ENCODE assay signal across 8 mouse cellular contexts in the genomic region with DNA sequence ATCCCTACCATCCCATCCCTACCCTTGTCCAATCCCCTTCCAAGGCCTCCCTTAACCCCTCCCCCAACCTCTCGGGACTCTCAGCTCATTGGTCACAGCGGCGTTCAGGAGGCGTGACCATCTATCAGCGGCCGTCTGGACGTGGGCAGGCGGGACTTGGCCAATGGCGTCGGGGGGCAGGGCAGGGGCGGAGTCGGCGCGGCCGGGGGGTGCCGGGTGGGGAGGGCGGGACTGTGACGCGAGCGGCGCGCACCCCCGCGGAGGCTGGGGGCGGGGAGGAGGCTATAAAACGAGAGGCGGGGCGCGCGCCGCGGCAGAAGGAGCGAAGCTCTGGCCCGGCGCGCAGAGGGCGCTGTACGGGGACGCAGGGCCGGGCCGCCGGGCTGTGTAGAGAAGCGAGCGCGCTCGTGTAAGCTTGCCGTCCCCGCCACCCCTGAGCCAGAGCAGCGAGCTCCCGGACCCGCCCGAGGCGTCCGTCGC. TPM values are rescaled to one million over a fixed set of nuclear protein-coding genes. Genes with fewer than 3 reads are reported as not detected.
DNase-seq lines count a peak whose midpoint lies in the region; ATAC-seq lines count a peak whose summit lies in the region.

A gene (plus strand): TSS at position 331 of the 480 bp plus-strand sequence.

- peaks cover 19% of the 10 kb centered on the region for H3K79me2 ChIP-seq in macrophage (ENCODE audit: inconsistent target)

- H3K9me3 ChIP-seq in hindbrain, embryonic 16.5 days (ENCODE audit: control insufficient read depth, low read length) = no peaks in the 10 kb centered on the region

- peak within 1 kb of the TSS; percentile 99 for H3K27ac ChIP-seq in hindbrain, embryonic 16.5 days (ENCODE audit: low read depth, low read length)
- H3K27ac ChIP-seq in macrophage = peak within 1 kb of the TSS; percentile 94

- H3K27me3 ChIP-seq in hindbrain, embryonic 16.5 days (replicated peaks; ENCODE audit: control insufficient read depth, insufficient read depth, low read length) = no peaks in the 10 kb centered on the region

- peak; percentile 96 for DNase-seq in T-cell, adult 2 months (ENCODE audit: low spot score)
- peak; percentile 93 to 98 for DNase-seq in cerebellum, postnatal 36 days
- peak; percentile 99 for DNase-seq in gastrocnemius, adult 18-20 months (ENCODE audit: low spot score)
- peak; percentile 98 for DNase-seq in left cerebral cortex, adult 18-20 months (ENCODE audit: low spot score in 2 of 2)
- peak; percentile 99 for DNase-seq in right cerebral cortex, adult 18-20 months
- peak; percentile 92 for DNase-seq in urinary bladder, postnatal 10 days (ENCODE audit: low spot score)

- H3K4me2 ChIP-seq in hindbrain, embryonic 16.5 days (ENCODE audit: low read length) = peak within 1 kb of the TSS; percentile 85

- H3K36me3 ChIP-seq in hindbrain, embryonic 16.5 days (ENCODE audit: control insufficient read depth, insufficient read depth, low read length) = peaks cover 12% of the 10 kb centered on the region
- H3K36me3 ChIP-seq in macrophage (ENCODE audit: inconsistent target) = no peaks in the 10 kb centered on the region

- H3K4me3 ChIP-seq in hindbrain, embryonic 16.5 days (ENCODE audit: low read length) = peak within 1 kb of the TSS; percentile 88
- H3K4me3 ChIP-seq in macrophage (ENCODE audit: inconsistent target) = peak within 1 kb of the TSS; percentile 62

- ATAC-seq in hindbrain, embryonic 16.5 days = peak; percentile 96

- WGBS in hindbrain, embryonic 16.5 days = 0% methylated on average over 36 of the region's 55 CpGs
- WGBS in macrophage (ENCODE audit: missing documents) = under 1% methylated on average over 51 of the region's 55 CpGs

- peak within 1 kb of the TSS; percentile 99 for H3K9ac ChIP-seq in hindbrain, embryonic 16.5 days (ENCODE audit: low read depth, low read length)

- peaks cover 23% of the 10 kb centered on the region for H3K4me1 ChIP-seq in hindbrain, embryonic 16.5 days (ENCODE audit: control insufficient read depth, insufficient read depth, low read depth, low read length)

RNA-seq across cellular contexts. Expression of the gene that starts here (rescaled TPM):
- total RNA-seq in gastrocnemius, adult 18-20 months (2021) = 100 to 1,000 TPM; 215 to 238 TPM
- 29.1 and 29.2 TPM in 2 replicates for polyA plus RNA-seq in hindbrain, embryonic 16.5 days (2015; fragmentation: Nextera tagmentation; extraction: Ambion mirVana)
- 10 to 100 TPM; 40.6 to 42.1 TPM for total RNA-seq in left cerebral cortex, adult 18-20 months (2021)
- 10 to 100 TPM in 4 of 26 experiments, 1 to 10 TPM in 22; 2.3 to 11.6 (median 6.5) TPM for total RNA-seq in macrophage (2018; cell fraction: chromatin; rRNA removed)
- 10 to 100 TPM in 20 of 26 experiments, 1 to 10 TPM in 6; 7.5 to 30.2 (median 12.2) TPM for total RNA-seq in macrophage (2018; cell fraction: cytosol; rRNA removed)
- total RNA-seq in macrophage (2018; cell fraction: nucleus; rRNA removed) = 10 to 100 TPM in 18 of 26 experiments, 1 to 10 TPM in 8; 6.4 to 29.1 (median 13.5) TPM
- 11.5 to 13.3 TPM (median 11.7 TPM) in 3 replicates for polyA plus RNA-seq in macrophage (2018)

Comparison
In these comparisons a context has a peak if more than half of its experiments do, and no peak if none do; other contexts are left out.
1. Peak in every context shown above with its lines: DNase-seq, ATAC-seq, H3K4me3 ChIP-seq and H3K27ac ChIP-seq.
2. RNA of the gene that starts here (total RNA-seq): 215 to 238 TPM in gastrocnemius, adult 18-20 months; 40.6 to 42.1 TPM in left cerebral cortex, adult 18-20 months; every median in the first group is over 4 times any median in the second.